Mouse (Mus musculus) bone marrow macrophage, adult 2 months (primary cell): ENCODE results near the gene Serpinb9b.

Experiments used
- CTCF ChIP-seq: IDR thresholded peaks from 2 replicates; pipeline ENCODE4 v1.5.1; 2012; ENCODE audit warnings: low read depth, mild to moderate bottlenecking, low read length, moderate library complexity
- POLR2A ChIP-seq: IDR thresholded peaks from 2 replicates; pipeline ENCODE4 v1.6.1; 2012; ENCODE audit warnings: mild to moderate bottlenecking, low read depth, low read length, borderline replicate concordance

DNA sequence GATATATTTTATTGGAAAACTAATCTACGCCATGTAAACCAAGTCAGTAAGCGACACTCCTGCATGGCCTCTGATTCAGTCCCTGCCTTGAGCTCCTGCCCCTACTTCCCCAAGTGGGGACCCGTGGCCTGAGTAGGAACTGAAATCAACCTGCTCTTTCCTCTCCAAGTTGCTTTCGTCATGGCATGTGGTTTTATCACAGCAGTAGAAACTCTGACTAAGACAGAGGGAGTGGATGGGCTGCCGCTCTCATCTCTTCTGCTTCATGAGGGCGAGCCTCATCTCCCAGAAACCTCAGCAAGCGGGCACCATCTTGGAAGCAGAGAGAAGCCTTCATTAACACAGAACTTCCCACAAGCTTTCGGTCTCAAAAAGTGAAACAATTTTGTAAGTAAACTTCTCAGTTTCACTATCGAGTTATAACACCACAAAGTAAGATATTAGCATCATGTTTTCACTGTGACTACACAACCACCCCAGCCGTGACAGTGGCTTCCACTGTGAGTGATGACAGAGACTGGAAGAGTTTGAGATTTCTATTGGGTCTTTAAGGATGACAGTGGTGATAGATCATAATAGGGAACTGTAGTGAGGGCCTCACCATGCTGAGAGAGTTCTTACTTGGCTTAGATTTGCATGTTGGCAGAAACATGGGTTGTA lies 49.9 kb downstream of the Serpinb9b start:
- TF ChIP-seq POLR2A = no peak
- no peak for TF ChIP-seq CTCF
